Mouse (Mus musculus): Measurements from ENCODE around the gene Sbf2.

DNA sequence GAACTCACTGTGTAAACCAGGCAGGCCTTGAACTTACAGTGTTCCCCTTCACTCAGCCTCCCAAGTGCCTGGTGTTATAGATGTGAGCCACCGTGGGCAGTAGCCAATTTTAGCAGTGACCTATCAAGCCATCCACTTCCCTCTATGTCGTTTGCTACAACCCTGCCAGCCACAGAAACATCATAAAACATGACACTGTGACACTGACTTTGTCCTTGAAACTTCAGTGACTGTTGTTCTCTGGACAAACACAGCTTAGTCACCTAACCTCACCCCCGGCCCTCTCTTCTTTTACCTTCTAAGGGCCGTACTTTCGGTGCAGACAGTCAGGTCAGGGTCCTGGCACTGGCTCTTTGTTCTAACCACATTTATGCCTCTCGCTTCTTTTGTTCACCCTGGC is 41.2 kb upstream of the Sbf2 start:
- TF ChIP-seq CTCF (IDR thresholded peaks at IDR 0.05; ENCODE audit: control insufficient read depth, insufficient read depth, insufficient replicate concordance, low read depth, low read length) (no peak), POLR2A (IDR thresholded peaks at IDR 0.05; ENCODE audit: control insufficient read depth, low read depth, low read length) (no peak)
